Mouse (Mus musculus): ENCODE measurements at regions not wholly inside any gene's neighbourhood (a gene's known extent, or its start where the extent isn't known, plus 50 kb on each side); places are given as distances from the start of the nearest gene placed in this dataset.

DNA sequence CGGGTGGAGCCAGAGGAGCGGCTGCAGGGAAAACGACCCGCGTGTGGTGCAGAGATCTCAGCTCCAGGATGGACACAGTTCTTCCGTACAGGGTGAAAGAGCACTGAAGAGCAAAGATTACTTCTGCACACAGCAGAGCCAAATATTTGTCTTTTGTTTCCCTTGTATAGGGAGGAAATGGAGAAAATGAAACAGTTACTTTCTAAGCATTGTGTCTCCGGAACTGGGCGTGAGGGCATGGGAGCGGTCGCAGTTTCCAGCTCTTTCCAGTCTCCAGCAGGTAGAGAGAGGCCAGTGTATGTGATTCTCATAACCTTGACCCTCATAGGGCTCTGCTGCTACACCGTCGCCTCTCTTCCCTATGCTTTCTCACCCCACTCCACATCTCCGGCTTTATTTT, 105.1 kb upstream of the Gm10295 start:
- no peaks in the 10 kb centered on the region for H3K4me1 ChIP-seq (ENCODE audit: control insufficient read depth, low read depth, low read length)
- H3K27ac ChIP-seq (ENCODE audit: low read length) = no peak overlapping the region
- H3K27me3 ChIP-seq (ENCODE audit: control insufficient read depth, insufficient read depth, low read depth, low read length) = no peaks in the 10 kb centered on the region
- no peak overlapping the region for H3K9ac ChIP-seq (ENCODE audit: low read depth, low read length)
- peak overlapping the region; percentile 19; the same call in 1 of the 2 replicates for H3K4me2 ChIP-seq (ENCODE audit: low read depth, low read length)
- H3K36me3 ChIP-seq (ENCODE audit: control insufficient read depth, insufficient read depth) = no peaks in the 10 kb centered on the region
- WGBS (ENCODE audit: insufficient replicate concordance) = 59% methylated on average over 13 of the region's 13 CpGs
- no peak for ATAC-seq (ENCODE audit: low read depth)
- H3K9me3 ChIP-seq (replicated peaks; ENCODE audit: control insufficient read depth, low read length) = no peaks in the 10 kb centered on the region
- no peak overlapping the region for H3K4me3 ChIP-seq (ENCODE audit: low read depth, low read length)

DNA sequence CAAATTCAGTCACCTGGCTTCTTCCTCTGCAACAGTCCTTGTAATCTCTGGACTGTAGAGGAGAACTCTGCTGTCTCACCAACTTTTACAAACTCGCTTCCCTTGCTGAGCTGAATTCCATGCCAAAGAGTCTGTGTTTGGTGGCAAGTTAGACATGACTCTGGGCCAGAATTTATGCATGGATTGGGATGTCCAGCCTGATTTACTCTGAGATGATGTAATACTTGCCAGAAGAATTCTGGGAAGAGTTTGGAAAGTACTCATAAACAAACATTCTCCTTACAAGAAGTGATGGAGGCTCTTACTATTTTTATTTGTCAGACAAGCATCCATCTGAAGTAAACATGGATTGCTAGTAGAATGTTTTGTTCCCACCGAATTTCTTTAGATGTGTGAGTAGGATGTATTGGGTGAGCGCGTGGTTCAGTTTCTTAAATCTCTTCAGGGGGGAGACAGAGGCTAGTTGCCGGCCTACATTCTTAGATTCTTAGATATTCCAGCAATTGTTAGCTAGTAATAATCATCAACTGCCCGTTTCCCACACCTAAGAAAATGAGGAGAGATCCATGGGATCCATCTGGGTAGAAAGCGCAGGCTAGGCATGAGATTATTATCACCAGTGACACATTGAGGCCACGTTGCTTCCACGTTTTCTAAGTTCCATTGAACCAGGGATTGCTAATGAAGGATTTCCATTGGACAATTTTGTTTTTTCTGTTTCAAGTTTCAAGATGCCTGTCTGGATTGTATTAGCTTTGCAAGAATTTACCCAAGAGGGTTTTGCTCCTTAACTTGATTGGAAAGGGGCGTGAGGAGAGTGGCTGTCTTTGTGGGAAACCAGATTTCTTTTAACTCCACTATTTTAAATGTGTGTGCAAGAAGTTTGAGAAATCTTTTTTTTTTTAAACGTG, 89.3 kb upstream of the Gm10295 start:
- no peak overlapping the region for H3K27ac ChIP-seq (ENCODE audit: low read length)
- no peaks in the 10 kb centered on the region for H3K27me3 ChIP-seq (ENCODE audit: control insufficient read depth, insufficient read depth, low read depth, low read length)
- no peaks in the 10 kb centered on the region for H3K36me3 ChIP-seq (ENCODE audit: control insufficient read depth, insufficient read depth)
- no peaks in the 10 kb centered on the region for H3K4me1 ChIP-seq (ENCODE audit: control insufficient read depth, low read depth, low read length)
- no peak overlapping the region for H3K4me3 ChIP-seq (ENCODE audit: low read depth, low read length)
- H3K9me3 ChIP-seq (replicated peaks; ENCODE audit: control insufficient read depth, low read length) = no peaks in the 10 kb centered on the region
- WGBS (ENCODE audit: insufficient replicate concordance) = 64% methylated on average over 11 of the region's 11 CpGs
- no peak for ATAC-seq (ENCODE audit: low read depth)
- H3K4me2 ChIP-seq (ENCODE audit: low read depth, low read length) = no peak overlapping the region
- H3K9ac ChIP-seq (ENCODE audit: low read depth, low read length) = no peak overlapping the region

GRCm38 (mm10) chr7:71425982-71426381, 74.7 kb upstream of the Gm10295 start:
- H3K27me3 ChIP-seq (ENCODE audit: control insufficient read depth, insufficient read depth, low read depth, low read length) = no peaks in the 10 kb centered on the region
- H3K9ac ChIP-seq (ENCODE audit: low read depth, low read length) = no peak overlapping the region
- no peaks in the 10 kb centered on the region for H3K9me3 ChIP-seq (replicated peaks; ENCODE audit: control insufficient read depth, low read length)
- ATAC-seq (ENCODE audit: low read depth) = no peak
- H3K27ac ChIP-seq (ENCODE audit: low read length) = no peak overlapping the region
- no peak overlapping the region for H3K4me3 ChIP-seq (ENCODE audit: low read depth, low read length)
- H3K4me2 ChIP-seq (ENCODE audit: low read depth, low read length) = no peak overlapping the region
- no peaks in the 10 kb centered on the region for H3K4me1 ChIP-seq (ENCODE audit: control insufficient read depth, low read depth, low read length)
- WGBS (ENCODE audit: insufficient replicate concordance) = 61% methylated on average over 2 of the region's 2 CpGs
- H3K36me3 ChIP-seq (ENCODE audit: control insufficient read depth, insufficient read depth) = no peaks in the 10 kb centered on the region

DNA sequence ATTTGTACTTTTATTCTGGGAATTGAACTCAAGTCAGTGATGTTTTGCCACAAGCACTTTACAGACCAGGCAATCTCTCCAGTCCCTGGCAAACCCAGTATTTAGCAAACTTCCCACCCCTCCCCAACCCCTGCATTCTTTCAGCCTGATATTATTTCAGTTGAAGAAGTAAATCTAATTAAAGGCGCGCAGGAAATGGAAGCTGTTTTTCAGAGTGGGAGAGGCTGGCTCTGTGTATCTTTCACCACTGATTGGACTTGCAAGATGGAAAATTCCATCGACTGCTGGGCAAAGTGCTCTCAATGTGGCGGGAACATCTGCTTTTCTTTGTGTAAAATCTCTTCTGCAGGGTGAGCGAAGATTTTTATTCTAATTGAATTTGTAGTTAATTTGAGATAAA, 68.0 kb upstream of the Gm10295 start:
- Histone ChIP-seq H3K4me3 (ENCODE audit: low read depth, low read length) (no peak overlapping the region), H3K9me3 (replicated peaks; ENCODE audit: control insufficient read depth, low read length) (no peaks in the 10 kb centered on the region), H3K9ac (ENCODE audit: low read depth, low read length) (no peak overlapping the region), H3K4me1 (ENCODE audit: control insufficient read depth, low read depth, low read length) (no peaks in the 10 kb centered on the region), H3K27me3 (ENCODE audit: control insufficient read depth, insufficient read depth, low read depth, low read length) (no peaks in the 10 kb centered on the region), H3K4me2 (ENCODE audit: low read depth, low read length) (no peak overlapping the region), H3K27ac (ENCODE audit: low read length) (no peak overlapping the region), H3K36me3 (ENCODE audit: control insufficient read depth, insufficient read depth) (no peaks in the 10 kb centered on the region)
- 61% methylated on average over 5 of the region's 5 CpGs for WGBS (ENCODE audit: insufficient replicate concordance)
- no peak for ATAC-seq (ENCODE audit: low read depth)

DNA sequence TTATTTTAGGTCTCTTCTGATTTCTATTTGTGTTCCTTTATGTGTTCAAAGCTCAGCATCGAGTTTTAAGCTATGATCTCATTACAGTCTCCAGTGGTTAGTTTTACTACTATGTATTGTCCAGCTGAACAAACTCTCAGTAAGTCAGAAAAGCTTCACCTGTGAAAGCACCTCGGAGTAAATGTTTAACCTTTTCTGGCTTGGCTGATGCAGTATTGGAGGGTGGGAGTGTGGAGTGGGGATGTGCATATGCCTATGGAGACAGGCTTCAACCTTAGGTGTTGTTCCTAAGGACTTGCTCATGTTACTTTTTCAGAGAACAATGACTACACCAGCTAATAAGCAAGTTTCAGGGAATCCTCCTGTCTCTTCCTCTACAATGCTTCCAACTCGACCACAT, 67.6 kb upstream of the Gm10295 start:
- Histone ChIP-seq H3K9ac (ENCODE audit: low read depth, low read length) (no peak overlapping the region), H3K4me3 (ENCODE audit: low read depth, low read length) (no peak overlapping the region), H3K36me3 (ENCODE audit: control insufficient read depth, insufficient read depth) (no peaks in the 10 kb centered on the region), H3K4me1 (ENCODE audit: control insufficient read depth, low read depth, low read length) (no peaks in the 10 kb centered on the region), H3K9me3 (replicated peaks; ENCODE audit: control insufficient read depth, low read length) (no peaks in the 10 kb centered on the region), H3K27me3 (ENCODE audit: control insufficient read depth, insufficient read depth, low read depth, low read length) (no peaks in the 10 kb centered on the region), H3K27ac (ENCODE audit: low read length) (no peak overlapping the region), H3K4me2 (ENCODE audit: low read depth, low read length) (no peak overlapping the region)
- ATAC-seq (ENCODE audit: low read depth) = no peak
- 30% methylated on average over 3 of the region's 3 CpGs for WGBS (ENCODE audit: insufficient replicate concordance)

DNA sequence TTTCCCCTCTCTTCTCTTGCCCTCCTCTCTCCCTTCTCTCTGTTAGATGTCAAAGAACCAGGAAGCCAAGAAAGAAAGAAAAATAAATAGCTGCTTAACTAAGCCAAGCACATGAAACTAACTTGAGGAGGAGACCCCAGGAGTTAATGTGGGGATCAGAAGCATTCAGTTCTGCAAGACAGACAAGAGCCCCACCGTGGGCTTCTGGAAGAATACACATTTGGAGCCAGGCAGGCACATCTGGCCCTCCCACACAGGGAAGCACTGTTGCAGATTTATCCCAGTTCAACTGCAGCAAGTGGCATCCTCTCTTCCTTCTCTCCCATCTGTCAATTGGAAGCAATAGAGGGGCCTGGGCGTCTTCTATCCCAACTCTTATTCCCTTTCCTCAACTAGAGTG, 63.5 kb upstream of the Gm10295 start:
- Histone ChIP-seq H3K9ac (ENCODE audit: low read depth, low read length) (no peak overlapping the region), H3K36me3 (ENCODE audit: control insufficient read depth, insufficient read depth) (no peaks in the 10 kb centered on the region), H3K4me3 (ENCODE audit: low read depth, low read length) (no peak overlapping the region), H3K27me3 (ENCODE audit: control insufficient read depth, insufficient read depth, low read depth, low read length) (no peaks in the 10 kb centered on the region; the same call in 1 of the 2 replicates), H3K4me1 (ENCODE audit: control insufficient read depth, low read depth, low read length) (no peaks in the 10 kb centered on the region; the same call in 1 of the 2 replicates), H3K4me2 (ENCODE audit: low read depth, low read length) (no peak overlapping the region), H3K27ac (ENCODE audit: low read length) (no peak overlapping the region), H3K9me3 (replicated peaks; ENCODE audit: control insufficient read depth, low read length) (no peaks in the 10 kb centered on the region)
- 32% methylated on average over 2 of the region's 2 CpGs for whole genome bisulfite sequencing (ENCODE audit: insufficient replicate concordance)
- no peak for ATAC-seq (ENCODE audit: low read depth)

- H3K9me3 ChIP-seq (replicated peaks; ENCODE audit: control insufficient read depth, low read length) = no peaks in the 10 kb centered on the region
- H3K4me1 ChIP-seq (ENCODE audit: control insufficient read depth, low read depth, low read length) = no peaks in the 10 kb centered on the region; the same call in 1 of the 2 replicates
- H3K27me3 ChIP-seq (ENCODE audit: control insufficient read depth, insufficient read depth, low read depth, low read length) = no peaks in the 10 kb centered on the region; the same call in 1 of the 2 replicates
- no peak overlapping the region for H3K4me3 ChIP-seq (ENCODE audit: low read depth, low read length)
- H3K4me2 ChIP-seq (ENCODE audit: low read depth, low read length) = no peak overlapping the region
- no peak overlapping the region for H3K9ac ChIP-seq (ENCODE audit: low read depth, low read length)
- no peak for ATAC-seq (ENCODE audit: low read depth)
- H3K27ac ChIP-seq (ENCODE audit: low read length) = no peak overlapping the region
- WGBS (ENCODE audit: insufficient replicate concordance) = 60% methylated on average over 6 of the region's 6 CpGs
- no peaks in the 10 kb centered on the region for H3K36me3 ChIP-seq (ENCODE audit: control insufficient read depth, insufficient read depth)
Measured at GRCm38 (mm10) chr7:71413121-71413520, 61.8 kb upstream of the Gm10295 start.

GRCm38 (mm10) chr7:71412079-71412478, 60.8 kb upstream of the Gm10295 start:
- H3K27ac ChIP-seq (ENCODE audit: low read length) = no peak overlapping the region

GRCm38 (mm10) chr7:71411293-71412011, 60.2 kb upstream of the Gm10295 start:
- H3K9me3 ChIP-seq (replicated peaks; ENCODE audit: control insufficient read depth, low read length) = no peaks in the 10 kb centered on the region
- peak overlapping the region; percentile 19; the same call in 1 of the 2 replicates for H3K9ac ChIP-seq (ENCODE audit: low read depth, low read length)
- WGBS (ENCODE audit: insufficient replicate concordance) = 4% methylated on average over 14 of the region's 14 CpGs
- H3K4me1 ChIP-seq (ENCODE audit: control insufficient read depth, low read depth, low read length) = no peaks in the 10 kb centered on the region; the same call in 1 of the 2 replicates
- H3K4me3 ChIP-seq (ENCODE audit: low read depth, low read length) = peak overlapping the region; percentile 46
- peak; percentile 58 for ATAC-seq (ENCODE audit: low read depth)
- H3K27ac ChIP-seq (ENCODE audit: low read length) = no peak overlapping the region
- H3K4me2 ChIP-seq (ENCODE audit: low read depth, low read length) = peak overlapping the region; percentile 67
- H3K27me3 ChIP-seq (ENCODE audit: control insufficient read depth, insufficient read depth, low read depth, low read length) = no peaks in the 10 kb centered on the region; the same call in 1 of the 2 replicates
- no peaks in the 10 kb centered on the region for H3K36me3 ChIP-seq (ENCODE audit: control insufficient read depth, insufficient read depth)

More at GRCm38 (mm10) chr7:71412079-71412478, 60.8 kb upstream of the Gm10295 start:
- Histone ChIP-seq H3K4me3 (ENCODE audit: low read depth, low read length) (peak overlapping the region; percentile 46), H3K27me3 (ENCODE audit: control insufficient read depth, insufficient read depth, low read depth, low read length) (no peaks in the 10 kb centered on the region; the same call in 1 of the 2 replicates), H3K9ac (ENCODE audit: low read depth, low read length) (no peak overlapping the region), H3K36me3 (ENCODE audit: control insufficient read depth, insufficient read depth) (no peaks in the 10 kb centered on the region), H3K4me1 (ENCODE audit: control insufficient read depth, low read depth, low read length) (no peaks in the 10 kb centered on the region; the same call in 1 of the 2 replicates), H3K4me2 (ENCODE audit: low read depth, low read length) (peak overlapping the region; percentile 67), H3K9me3 (replicated peaks; ENCODE audit: control insufficient read depth, low read length) (no peaks in the 10 kb centered on the region)
- ATAC-seq (ENCODE audit: low read depth) = peak; percentile 60
- 2% methylated on average over 12 of the region's 12 CpGs for WGBS (ENCODE audit: insufficient replicate concordance)

Data from liver, embryonic 16.5 days (tissue).